Mouse (Mus musculus) forebrain, embryonic 14.5 days (tissue): Measurements from ENCODE around the gene Bag5. TPM values are rescaled to one million over a fixed set of nuclear protein-coding genes. Genes with fewer than 3 reads are reported as not detected.

Experiments used
- ATAC-seq: fragments of 200-750 bp; cut with Nextera tagmentation; 2 replicates; pipeline ENCODE4 v1.8.0; 2017; ENCODE audit warnings: mild to moderate bottlenecking, moderate library complexity
- DNase-seq: peaks from one replicate; pipeline ENCODE4 v3.0.0-alpha.2; 2015; ENCODE audit warnings: low spot score
- H3K27ac ChIP-seq: fragments of 300-500 bp; sonication (generic); 2 replicates; pipeline ENCODE4 v1.5.1; 2014; ENCODE audit warnings: low read depth, mild to moderate bottlenecking, control low read depth, low read length, moderate library complexity
- H3K27me3 ChIP-seq: fragments of 300-500 bp; sonication (generic); replicated peaks from 2 replicates; pipeline ENCODE4 v1.6.1; 2014; ENCODE audit warnings: low read length, control low read depth, mixed read lengths; ENCODE audit not compliant: control insufficient read depth, insufficient read depth
- H3K36me3 ChIP-seq: fragments of 300-500 bp; sonication (generic); 2 replicates; pipeline ENCODE4 v1.6.1; 2014; ENCODE audit warnings: low read length, control low read depth; ENCODE audit not compliant: control insufficient read depth, insufficient read depth
- H3K4me1 ChIP-seq: fragments of 300-500 bp; sonication (generic); 2 replicates; pipeline ENCODE4 v1.6.1; 2014; ENCODE audit warnings: antibody characterized with exemption, low read length, control low read depth; ENCODE audit not compliant: control insufficient read depth, insufficient read depth
- H3K4me2 ChIP-seq: fragments of 300-500 bp; sonication (generic); 2 replicates; pipeline ENCODE4 v1.6.1; 2014; ENCODE audit warnings: mild to moderate bottlenecking, control low read depth, low read length
- H3K4me3 ChIP-seq: fragments of 300-500 bp; sonication (generic); 2 replicates; pipeline ENCODE4 v1.5.1; 2014; ENCODE audit warnings: low read depth, low read length, control low read depth
- H3K9ac ChIP-seq: fragments of 300-500 bp; sonication (generic); 2 replicates; pipeline ENCODE4 v1.6.1; 2014; ENCODE audit warnings: mild to moderate bottlenecking, low read length, control low read depth, moderate library complexity
- H3K9me3 ChIP-seq: fragments of 300-500 bp; sonication (generic); replicated peaks from 2 replicates; pipeline ENCODE4 v1.6.1; 2016; ENCODE audit warnings: low read length, control low read depth, mixed read lengths; ENCODE audit not compliant: control insufficient read depth
- WGBS: fragments of 180-500 bp; shearing (Covaris S2); extraction: QIAGEN DNeasy Blood & Tissue Kit; methylation state at CpG from one replicate; pipeline ENCODE4 v1.1.7; 2014; 5-methylcytosine and 5-hydroxymethylcytosine counted together
- polyA plus RNA-seq: library from polyadenylated mRNA; unstranded; fragments of >200 nt; fragmentation: Nextera tagmentation; extraction: Ambion mirVana; gene quantifications from 2 replicates; pipeline ENCODE4 v1.2.1, GENCODE M21; 2014

Gene Bag5
- polyA plus RNA-seq, 1 experiment from 2014 or later, result 60.4 TPM

DNA sequence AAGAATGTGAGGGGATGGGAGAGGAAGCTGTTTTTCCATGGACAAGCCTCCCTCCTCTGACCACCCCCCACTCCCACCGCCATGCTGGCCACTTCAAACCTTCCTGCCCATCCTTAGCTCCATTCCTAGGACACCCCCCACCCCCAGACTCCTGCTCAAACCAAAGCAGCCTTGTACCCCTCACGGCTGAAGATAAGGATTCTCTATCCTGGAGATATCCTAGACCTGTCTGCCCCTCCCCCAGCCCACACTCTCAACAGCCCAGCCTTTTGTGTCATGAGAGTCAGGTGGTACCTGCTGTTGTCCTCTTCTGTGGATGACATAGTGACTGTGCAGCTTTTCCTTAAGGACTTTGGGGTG lies 25.0 kb downstream of the Bag5 start:
- DNase-seq, result no peak
- peaks cover 7% of the 10 kb centered on the region; the same call in 1 of the 2 replicates for H3K36me3 ChIP-seq
- no peaks in the 10 kb centered on the region for H3K9me3 ChIP-seq
- peak overlapping the region; percentile 88 for H3K27ac ChIP-seq
- no peaks in the 10 kb centered on the region for H3K27me3 ChIP-seq
- peaks cover 33% of the 10 kb centered on the region for H3K4me1 ChIP-seq
- WGBS, result 31% methylated on average over 2 of the region's 2 CpGs
- no peak overlapping the region for H3K4me2 ChIP-seq
- no peak overlapping the region for H3K4me3 ChIP-seq
- no peak for ATAC-seq
- no peak overlapping the region for H3K9ac ChIP-seq

- peak overlapping the region; percentile 88 for H3K27ac ChIP-seq
- peaks cover 12% of the 10 kb centered on the region for H3K36me3 ChIP-seq
- ATAC-seq, result peak; percentile 82
- H3K9me3 ChIP-seq, result no peaks in the 10 kb centered on the region
- peaks cover 28% of the 10 kb centered on the region for H3K4me1 ChIP-seq
- H3K4me2 ChIP-seq, result peak overlapping the region; percentile 21; the same call in 1 of the 2 replicates
- no peak overlapping the region for H3K4me3 ChIP-seq
- no peaks in the 10 kb centered on the region for H3K27me3 ChIP-seq
- H3K9ac ChIP-seq, result peak overlapping the region; percentile 38; the same call in 1 of the 2 replicates
- peak; percentile 81 for DNase-seq
- 7% methylated on average over 14 of the region's 14 CpGs for WGBS
These were observed 25.5 kb downstream of the Bag5 start for GRCm38 (mm10) chr12:111687350-111688068.

- Histone ChIP-seq H3K9ac (no peak overlapping the region), H3K4me1 (peaks cover 20% of the 10 kb centered on the region), H3K36me3 (peaks cover 19% of the 10 kb centered on the region), H3K4me2 (no peak overlapping the region), H3K4me3 (no peak overlapping the region), H3K9me3 (no peaks in the 10 kb centered on the region), H3K27ac (no peak overlapping the region), H3K27me3 (no peaks in the 10 kb centered on the region)
- WGBS, result 87% methylated on average over 4 of the region's 4 CpGs
- no peak for ATAC-seq
- DNase-seq, result no peak
These were observed 26.7 kb downstream of the Bag5 start for GRCm38 (mm10) chr12:111686390-111686789.

DNA sequence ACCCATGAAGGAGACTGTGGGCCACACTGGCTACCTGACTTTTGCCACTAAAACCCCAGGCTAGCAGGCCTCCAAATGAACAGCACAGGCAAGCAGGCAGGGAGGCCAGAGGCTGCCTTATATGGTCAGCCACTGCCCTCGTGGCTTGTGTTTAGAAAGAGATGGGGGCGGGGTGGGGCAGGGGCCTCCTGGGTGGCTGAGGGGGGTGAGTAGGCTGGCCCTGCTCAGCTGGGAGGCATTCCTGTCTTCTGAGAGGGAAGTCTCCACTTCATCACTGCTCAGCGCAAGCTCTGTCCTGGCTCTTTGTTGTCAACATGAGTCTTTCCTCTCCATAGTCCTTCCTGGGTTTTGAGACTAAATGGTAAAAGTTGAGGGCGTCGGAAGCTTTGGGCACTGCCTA lies 30.3 kb downstream of the Bag5 start:
- 67% methylated on average over 5 of the region's 5 CpGs for WGBS
- Histone ChIP-seq H3K4me1 (peaks cover 18% of the 10 kb centered on the region), H3K4me3 (no peak overlapping the region), H3K27ac (no peak overlapping the region), H3K9me3 (no peaks in the 10 kb centered on the region), H3K9ac (no peak overlapping the region), H3K27me3 (no peaks in the 10 kb centered on the region), H3K4me2 (no peak overlapping the region), H3K36me3 (peaks cover 24% of the 10 kb centered on the region)
- DNase-seq (no peak), ATAC-seq (no peak)

- H3K4me3 ChIP-seq, result no peak overlapping the region
- 85% methylated on average over 5 of the region's 5 CpGs for WGBS
- no peak overlapping the region for H3K27ac ChIP-seq
These were observed 31.1 kb downstream of the Bag5 start for GRCm38 (mm10) chr12:111682003-111682402.

DNA sequence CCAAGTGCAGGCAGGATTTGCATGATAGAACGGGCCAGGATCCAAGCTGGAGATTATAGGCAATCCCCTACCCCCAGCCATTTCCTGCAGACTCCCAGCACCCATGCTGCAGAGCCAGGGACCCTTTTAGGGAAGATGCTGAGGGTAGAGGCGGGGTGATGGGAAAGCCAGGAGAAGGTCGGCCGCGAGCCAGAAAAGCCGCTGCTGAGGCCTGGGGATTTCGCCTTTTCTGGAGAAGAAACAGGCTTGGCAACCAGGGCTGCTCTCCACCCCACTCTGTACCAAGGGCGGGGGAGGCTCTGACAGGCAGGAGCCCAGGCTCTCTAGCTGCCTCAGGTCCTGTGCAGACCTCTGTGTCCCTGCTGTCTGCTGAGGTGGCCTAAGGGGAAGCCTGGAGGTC lies 31.8 kb downstream of the Bag5 start:
- peaks cover 24% of the 10 kb centered on the region for H3K36me3 ChIP-seq
- no peak overlapping the region for H3K9ac ChIP-seq
- no peak overlapping the region for H3K4me2 ChIP-seq
- ATAC-seq, result no peak
- 84% methylated on average over 8 of the region's 8 CpGs for WGBS
- peaks cover 13% of the 10 kb centered on the region for H3K4me1 ChIP-seq
- no peak overlapping the region for H3K4me3 ChIP-seq
- no peak for DNase-seq
- H3K27me3 ChIP-seq, result no peaks in the 10 kb centered on the region
- H3K27ac ChIP-seq, result no peak overlapping the region
- H3K9me3 ChIP-seq, result no peaks in the 10 kb centered on the region

More at GRCm38 (mm10) chr12:111682003-111682402, 31.1 kb downstream of the Bag5 start:
- Histone ChIP-seq H3K9ac (no peak overlapping the region), H3K36me3 (peaks cover 24% of the 10 kb centered on the region), H3K9me3 (no peaks in the 10 kb centered on the region), H3K4me2 (no peak overlapping the region), H3K27me3 (no peaks in the 10 kb centered on the region), H3K4me1 (peaks cover 17% of the 10 kb centered on the region)
- DNase-seq (no peak), ATAC-seq (no peak)

DNA sequence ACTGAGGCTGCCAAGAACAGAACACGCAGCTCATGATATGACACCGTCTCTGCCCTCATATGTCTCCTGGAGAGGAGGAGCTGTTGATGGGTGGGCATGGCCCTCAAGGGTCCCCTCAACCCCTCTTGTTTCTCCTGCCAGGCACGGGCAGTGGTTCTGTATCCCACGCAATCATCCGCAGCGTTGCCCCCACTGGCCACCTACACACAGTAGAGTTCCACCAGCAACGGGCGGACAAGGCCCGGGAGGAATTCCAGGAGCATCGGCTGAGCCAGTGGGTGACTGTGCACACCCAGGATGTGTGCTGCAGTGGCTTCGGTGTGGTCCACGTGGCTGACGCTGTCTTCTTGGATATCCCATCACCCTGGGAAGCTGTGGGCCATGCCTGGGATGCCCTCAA lies 32.4 kb downstream of the Bag5 start:
- whole genome bisulfite sequencing, result 92% methylated on average over 13 of the region's 13 CpGs
- H3K9me3 ChIP-seq, result no peaks in the 10 kb centered on the region

GRCm38 (mm10) chr12:111678997-111679396 lies 34.1 kb downstream of the Bag5 start:
- Histone ChIP-seq H3K9me3 (no peaks in the 10 kb centered on the region), H3K9ac (peak overlapping the region; percentile 83; the same call in 1 of the 2 replicates), H3K36me3 (peaks cover 22% of the 10 kb centered on the region), H3K4me3 (peak overlapping the region; percentile 66), H3K27me3 (no peaks in the 10 kb centered on the region), H3K4me1 (peaks cover 13% of the 10 kb centered on the region), H3K27ac (no peak overlapping the region), H3K4me2 (peak overlapping the region; percentile 94)
- ATAC-seq (no peak), DNase-seq (no peak)
- 63% methylated on average over 7 of the region's 7 CpGs for WGBS

More for the DNA sequence above, 32.4 kb downstream of the Bag5 start:
- peaks cover 13% of the 10 kb centered on the region for H3K4me1 ChIP-seq
- H3K4me2 ChIP-seq, result no peak overlapping the region
- H3K9ac ChIP-seq, result no peak overlapping the region
- H3K4me3 ChIP-seq, result no peak overlapping the region
- H3K27ac ChIP-seq, result no peak overlapping the region
- H3K36me3 ChIP-seq, result peaks cover 24% of the 10 kb centered on the region
- H3K27me3 ChIP-seq, result no peaks in the 10 kb centered on the region
- ATAC-seq (no peak), DNase-seq (no peak)

DNA sequence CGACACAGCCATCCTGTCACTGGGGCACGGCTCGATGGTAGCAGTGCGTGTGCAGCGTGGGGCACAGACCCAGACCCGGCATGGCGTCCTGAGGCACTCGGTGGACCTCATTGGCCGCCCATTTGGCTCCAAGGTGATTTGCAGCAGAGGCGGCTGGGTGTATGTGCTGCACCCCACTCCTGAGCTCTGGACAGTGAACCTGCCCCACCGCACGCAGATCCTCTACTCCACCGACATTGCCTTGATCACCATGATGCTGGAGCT lies 34.5 kb downstream of the Bag5 start:
- Histone ChIP-seq H3K4me1 (peaks cover 13% of the 10 kb centered on the region), H3K36me3 (peaks cover 18% of the 10 kb centered on the region), H3K4me3 (peak overlapping the region; percentile 66), H3K9ac (peak overlapping the region; percentile 83), H3K4me2 (peak overlapping the region; percentile 94), H3K27me3 (no peaks in the 10 kb centered on the region), H3K9me3 (no peaks in the 10 kb centered on the region), H3K27ac (no peak overlapping the region)
- WGBS, result 12% methylated on average over 13 of the region's 13 CpGs
- ATAC-seq, result no peak
- no peak for DNase-seq
